Mouse (Mus musculus) embryonic stem cell, embryonic (primary cell): ENCODE data around the gene Nfkbil1.

Experiments
- CTCF ChIA-PET, 4 experiments: fragments of 300-600 bp in 2 of 4; fragments of 350-600 bp in 2 of 4; sonication (Branson Sonifier 250); formaldehyde crosslinking; loops; one replicate each; lab custom pipeline; 2022; ENCODE audit warnings: inconsistent platforms in 2 of 4; lab: Charles Lee
- POLR2A ChIA-PET, 4 experiments: fragments of 300-600 bp in 2 of 4; fragments of 350-600 bp in 2 of 4; sonication (Branson Sonifier 250); formaldehyde crosslinking; loops; one replicate each; lab custom pipeline; 2022; ENCODE audit warnings: antibody characterized with exemption in 4 of 4, inconsistent platforms in 1 of 4; lab: Charles Lee

The Nfkbil1 gene

GRCm38 (mm10) chr17:35235614-35236389, at the start of gene Nfkbil1:
Gene Nfkbil1 (minus strand): TSS chr17:35235792.
- POLR2A ChIA-PET = interaction anchor here (0.7 to 8.9 kb wide), 18 partner anchors 9 to 285 kb away, joined by 3 to 98 read pairs (median 4); partner anchors contain the start of genes Ddx39b (in 1 of the 4), Gpank1 (in 1 of the 4) and Prrc2a (in 1 of the 4)
- CTCF ChIA-PET = interaction anchor here (0.5 to 11.2 kb wide), 15 partner anchors 10 to 664 kb away, joined by 3 to 161 read pairs (median 4); partner anchors contain the start of gene Prrc2a (in 1 of the 4)

GRCm38 (mm10) chr17:35280276-35280675, 44.7 kb upstream of the Nfkbil1 start:
- CTCF ChIA-PET = interaction anchor here in 3 of 4 experiments (0.9 to 1.2 kb wide), 4 partner anchors 22 to 194 kb away, joined by 3 to 4 read pairs (median 3); no protein-coding TSS in a partner anchor
- POLR2A ChIA-PET = interaction anchor here in 2 of 4 experiments (0.7 to 2.0 kb wide), 5 partner anchors 10 to 40 kb away, joined by 3 to 7 read pairs (median 3); no protein-coding TSS in a partner anchor

GRCm38 (mm10) chr17:35278957-35279688, 43.5 kb upstream of the Nfkbil1 start:
- CTCF ChIA-PET = interaction anchor here in 3 of 4 experiments (1.1 to 1.6 kb wide), 8 partner anchors 17 to 1318 kb away, joined by 3 to 14 read pairs (median 4); no protein-coding TSS in a partner anchor
- POLR2A ChIA-PET = interaction anchor here in 2 of 4 experiments (0.7 to 2.0 kb wide), 8 partner anchors 9 to 1323 kb away, joined by 3 to 9 read pairs (median 4); partner anchors contain the start of genes Atf6b (in 1 of the 2), Rps18 (in 1 of the 2) and Vps52 (in 1 of the 2)

- CTCF ChIA-PET = interaction anchor here in 3 of 4 experiments (0.8 to 2.5 kb wide), 8 partner anchors 18 to 1317 kb away, joined by 3 to 17 read pairs (median 5); no protein-coding TSS in a partner anchor
These were observed 42.5 kb upstream of the Nfkbil1 start for GRCm38 (mm10) chr17:35278049-35278448.

GRCm38 (mm10) chr17:35276304-35276864, 40.8 kb upstream of the Nfkbil1 start:
- CTCF ChIA-PET = interaction anchor here in 3 of 4 experiments (0.5 to 2.5 kb wide), 14 partner anchors 18 to 246 kb away, joined by 3 to 17 read pairs (median 4); no protein-coding TSS in a partner anchor
- POLR2A ChIA-PET = interaction anchor here in 3 of 4 experiments (0.6 to 1.6 kb wide), 14 partner anchors 18 to 324 kb away, joined by 3 to 5 read pairs (median 3); partner anchors contain the start of gene Ddx39b (in 1 of the 3)

More at GRCm38 (mm10) chr17:35278049-35278448, 42.5 kb upstream of the Nfkbil1 start:
- POLR2A ChIA-PET = interaction anchor here in 2 of 4 experiments (1.1 to 1.9 kb wide), 5 partner anchors 26 to 1322 kb away, joined by 3 to 9 read pairs (median 4); partner anchors contain the start of genes Rps18 (in 1 of the 2) and Vps52 (in 1 of the 2)

- CTCF ChIA-PET = interaction anchor here (0.5 to 2.5 kb wide), 79 partner anchors 8 to 1628 kb away, joined by 3 to 63 read pairs (median 4); partner anchors contain the start of genes Ddx39b (in 2 of the 4), Nfkbil1 (in 1 of the 4) and Tnf (in 1 of the 4)
These were observed 39.2 kb upstream of the Nfkbil1 start for GRCm38 (mm10) chr17:35274770-35275169.

GRCm38 (mm10) chr17:35272249-35272648, 36.7 kb upstream of the Nfkbil1 start:
- ChIA-PET POLR2A (interaction anchor here in 1 of 4 experiments (0.6 kb wide), 1 partner anchor 242 kb away, joined by 3 read pairs; no protein-coding TSS in a partner anchor), CTCF (interaction anchor here in 2 of 4 experiments (0.7 to 1.4 kb wide), 5 partner anchors 15 to 1302 kb away, joined by 3 to 13 read pairs (median 3); no protein-coding TSS in a partner anchor)

More at GRCm38 (mm10) chr17:35274770-35275169, 39.2 kb upstream of the Nfkbil1 start:
- POLR2A ChIA-PET = interaction anchor here (0.6 to 2.6 kb wide), 24 partner anchors 10 to 1319 kb away, joined by 3 to 14 read pairs (median 3); partner anchors contain the start of gene Ddx39b (in 2 of the 4)

GRCm38 (mm10) chr17:35269653-35270347, 34.2 kb upstream of the Nfkbil1 start:
- CTCF ChIA-PET = interaction anchor here (0.6 to 3.6 kb wide), 37 partner anchors 10 to 1307 kb away, joined by 3 to 28 read pairs (median 5); no protein-coding TSS in a partner anchor

GRCm38 (mm10) chr17:35267399-35268086, 32.0 kb upstream of the Nfkbil1 start:
- ChIA-PET POLR2A (interaction anchor here in 3 of 4 experiments (0.6 to 1.7 kb wide), 5 partner anchors 13 to 1272 kb away, joined by 3 to 5 read pairs (median 3); no protein-coding TSS in a partner anchor), CTCF (interaction anchor here (0.5 to 1.4 kb wide), 6 partner anchors 7 to 1273 kb away, joined by 3 to 5 read pairs (median 4); no protein-coding TSS in a partner anchor)

More at GRCm38 (mm10) chr17:35269653-35270347, 34.2 kb upstream of the Nfkbil1 start:
- POLR2A ChIA-PET = interaction anchor here (0.6 to 2.9 kb wide), 36 partner anchors 9 to 1297 kb away, joined by 3 to 26 read pairs (median 4); partner anchors contain the start of gene Ddx39b (in 2 of the 4)

- ChIA-PET POLR2A (no interaction called here), CTCF (interaction anchor here in 1 of 4 experiments (2.4 kb wide), 1 partner anchor 11 kb away, joined by 7 read pairs; no protein-coding TSS in a partner anchor)
These were observed 27.9 kb upstream of the Nfkbil1 start for GRCm38 (mm10) chr17:35263523-35263883.

- CTCF ChIA-PET = no interaction called here
These were observed 27.3 kb upstream of the Nfkbil1 start, which contains the start of gene H2-D1 for GRCm38 (mm10) chr17:35262664-35263522. Gene H2-D1 (plus strand): TSS chr17:35262730.

GRCm38 (mm10) chr17:35261651-35262050, 26.1 kb upstream of the Nfkbil1 start:
- ChIA-PET POLR2A (no interaction called here), CTCF (no interaction called here)

More at GRCm38 (mm10) chr17:35262664-35263522, 27.3 kb upstream of the Nfkbil1 start, which contains the start of gene H2-D1:
- POLR2A ChIA-PET = no interaction called here

GRCm38 (mm10) chr17:35259621-35260020, 24.0 kb upstream of the Nfkbil1 start:
- POLR2A ChIA-PET = interaction anchor here (0.7 to 13.1 kb wide), 6 partner anchors 10 to 134 kb away, joined by 3 to 371 read pairs (median 3); partner anchors contain the start of genes D17H6S53E (in 1 of the 4) and Ddx39b (in 1 of the 4)
- CTCF ChIA-PET = interaction anchor here (0.5 to 5.4 kb wide), 12 partner anchors 8 to 93 kb away, joined by 3 to 48 read pairs (median 5); no protein-coding TSS in a partner anchor
